Mouse (Mus musculus) frontal cortex, adult (tissue): Measurements from ENCODE around the gene Mcm3ap.

Experiments used
- ATAC-seq: cut with Nextera tagmentation; 2 replicates; pipeline ENCODE4 v1.9.2; 2017; ENCODE audit warnings: mild to moderate bottlenecking, moderate library complexity, mixed read lengths; ENCODE audit not compliant: low TSS enrichment

The Mcm3ap gene

GRCm38 (mm10) chr10:76468203-76469162 lies at the start of gene Mcm3ap, which contains the start of gene Ybey:
TSS of gene Mcm3ap (plus strand) at chr10:76468927.
TSS of gene Ybey (minus strand) at chr10:76469114.
- ATAC-seq: peak; percentile 97

GRCm38 (mm10) chr10:76425674-76426073 lies 43.1 kb upstream of the Mcm3ap start:
- no peak for ATAC-seq

GRCm38 (mm10) chr10:76433925-76434324 lies 34.8 kb upstream of the Mcm3ap start:
- no peak for ATAC-seq

GRCm38 (mm10) chr10:76439107-76439890 lies 29.4 kb upstream of the Mcm3ap start:
- no peak for ATAC-seq

GRCm38 (mm10) chr10:76440281-76440680 lies 28.4 kb upstream of the Mcm3ap start, which contains the start of gene AC141477.1:
TSS of gene AC141477.1 (minus strand) at chr10:76440444.
- ATAC-seq: no peak

GRCm38 (mm10) chr10:76442178-76443088 lies 26.3 kb upstream of the Mcm3ap start, which contains the start of gene Pcnt:
TSS of gene Pcnt (minus strand) at chr10:76442786.
- peak; percentile 98 for ATAC-seq

GRCm38 (mm10) chr10:76445996-76446681 lies 22.6 kb upstream of the Mcm3ap start:
- ATAC-seq: no peak

GRCm38 (mm10) chr10:76447406-76448229 lies 21.1 kb upstream of the Mcm3ap start:
- ATAC-seq: no peak

- no peak for ATAC-seq
Observed at GRCm38 (mm10) chr10:76448851-76449250, 19.9 kb upstream of the Mcm3ap start, which contains the start of gene 2610028H24Rik. TSS of gene 2610028H24Rik (plus strand) at chr10:76449081.

- peak; percentile 77 for ATAC-seq
Observed at GRCm38 (mm10) chr10:76455289-76455688, 13.4 kb upstream of the Mcm3ap start.

GRCm38 (mm10) chr10:76461255-76461654 lies 7.5 kb upstream of the Mcm3ap start:
- no peak for ATAC-seq

- ATAC-seq: peak; percentile 86
Observed at GRCm38 (mm10) chr10:76462312-76462711, 6.4 kb upstream of the Mcm3ap start.

- ATAC-seq: no peak
Observed at GRCm38 (mm10) chr10:76462721-76463120, 6.0 kb upstream of the Mcm3ap start.

- no peak for ATAC-seq
Observed at GRCm38 (mm10) chr10:76473759-76474158, 5.0 kb downstream of the Mcm3ap start.

- no peak for ATAC-seq
Observed at GRCm38 (mm10) chr10:76480851-76481250, 12.1 kb downstream of the Mcm3ap start.

- no peak for ATAC-seq
Observed at GRCm38 (mm10) chr10:76481480-76481879, 12.8 kb downstream of the Mcm3ap start.

- no peak for ATAC-seq
Observed at GRCm38 (mm10) chr10:76486302-76486701, 17.6 kb downstream of the Mcm3ap start.

GRCm38 (mm10) chr10:76488265-76488664 lies 19.5 kb downstream of the Mcm3ap start:
- no peak for ATAC-seq

GRCm38 (mm10) chr10:76489205-76489604 lies 20.5 kb downstream of the Mcm3ap start:
- ATAC-seq: no peak

GRCm38 (mm10) chr10:76493527-76493926 lies 24.8 kb downstream of the Mcm3ap start:
- ATAC-seq: peak; percentile 50; the same call in 1 of the 2 replicates
